Mouse (Mus musculus) urinary bladder, postnatal 14 days (tissue): ENCODE data around the gene Prep.
"Not testable (repeated sequence)": the region's sequence is repeated elsewhere in the genome, so short reads cannot be mapped to it uniquely, and the experiment has no call there.

ENCODE experiments used
- DNase-seq: peaks from one replicate; pipeline ENCODE4 v3.0.0; 2021; ENCODE audit warnings: low spot score

Gene Prep

DNA sequence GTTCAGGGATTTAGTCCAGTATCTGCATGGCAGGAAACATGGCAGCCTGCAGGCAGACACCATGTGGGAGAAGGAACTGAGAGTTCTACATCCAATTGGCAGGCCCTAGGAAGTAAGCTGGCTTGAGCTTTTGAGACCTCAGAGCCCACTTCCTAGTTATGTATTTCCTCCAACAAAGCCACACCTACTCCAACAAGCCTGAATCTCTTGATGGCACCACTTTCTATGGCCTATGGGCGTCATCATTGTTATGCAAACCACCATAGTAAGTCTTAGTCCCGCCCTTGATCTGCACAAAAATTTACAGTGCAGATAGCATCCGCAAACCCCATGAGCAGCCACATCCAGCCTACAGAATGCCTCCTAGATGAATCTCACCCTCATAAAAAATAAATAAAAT, 54.6 kb downstream of the Prep start:
- no peak for DNase-seq

DNA sequence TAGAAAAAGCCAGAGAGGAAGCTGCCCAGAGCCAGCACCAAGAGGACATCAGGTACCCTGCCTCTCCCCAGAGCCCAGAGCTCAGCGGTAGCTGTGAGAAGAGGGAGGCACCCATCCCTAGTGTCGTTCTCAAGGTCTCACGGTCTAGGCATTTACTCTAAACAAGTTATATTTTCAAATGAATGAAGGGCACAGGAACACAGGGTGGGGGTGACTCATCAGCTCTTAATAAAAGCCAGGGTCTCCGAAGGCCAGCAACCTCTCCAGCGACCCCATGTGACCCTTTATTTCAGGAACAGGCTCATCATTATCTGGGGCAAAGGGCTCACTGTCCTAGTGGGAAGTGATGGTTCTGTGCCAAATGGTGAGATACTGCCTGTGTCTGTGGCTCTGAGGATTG, 55.5 kb downstream of the Prep start:
- DNase-seq: no peak

DNA sequence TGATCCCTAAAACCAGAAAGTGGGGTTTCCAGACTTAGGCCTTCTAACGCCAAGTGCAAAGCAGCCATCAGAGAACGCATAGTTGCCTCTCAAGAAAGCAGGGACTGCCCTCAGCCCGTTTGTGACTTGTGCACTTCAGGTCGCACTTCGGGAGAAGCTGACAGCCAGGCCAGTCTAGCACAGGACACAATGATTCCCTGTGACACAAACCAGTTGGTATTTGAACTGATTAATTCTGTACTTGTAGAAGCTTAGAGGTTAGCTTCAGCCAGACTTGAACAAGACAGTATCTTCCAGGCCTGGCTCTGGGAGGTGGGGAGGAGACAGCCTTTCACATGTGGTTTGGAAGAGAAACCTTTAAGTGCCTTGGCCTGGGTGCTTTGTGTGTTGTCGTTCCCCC, 56.0 kb downstream of the Prep start:
- no peak for DNase-seq

DNA sequence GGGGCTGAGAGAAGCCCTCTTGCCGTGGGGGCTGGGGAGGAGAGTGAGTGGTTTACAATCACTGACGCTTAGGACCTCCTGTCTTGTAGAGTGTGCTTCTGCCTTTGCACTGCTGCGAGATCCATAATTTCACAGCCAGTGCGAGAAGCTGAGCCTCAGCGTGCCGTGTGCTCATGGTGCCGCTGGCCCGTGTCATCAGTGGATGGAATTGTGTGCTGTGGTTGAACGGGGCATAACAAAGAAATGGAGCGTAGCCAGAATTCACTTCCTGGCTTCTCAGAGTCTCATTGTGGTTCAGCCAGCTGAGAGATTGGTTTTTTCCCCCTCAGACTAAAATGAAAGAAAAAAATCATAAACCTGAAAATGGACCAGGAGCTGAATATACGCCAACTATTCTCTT, 62.1 kb downstream of the Prep start:
- DNase-seq: no peak

DNA sequence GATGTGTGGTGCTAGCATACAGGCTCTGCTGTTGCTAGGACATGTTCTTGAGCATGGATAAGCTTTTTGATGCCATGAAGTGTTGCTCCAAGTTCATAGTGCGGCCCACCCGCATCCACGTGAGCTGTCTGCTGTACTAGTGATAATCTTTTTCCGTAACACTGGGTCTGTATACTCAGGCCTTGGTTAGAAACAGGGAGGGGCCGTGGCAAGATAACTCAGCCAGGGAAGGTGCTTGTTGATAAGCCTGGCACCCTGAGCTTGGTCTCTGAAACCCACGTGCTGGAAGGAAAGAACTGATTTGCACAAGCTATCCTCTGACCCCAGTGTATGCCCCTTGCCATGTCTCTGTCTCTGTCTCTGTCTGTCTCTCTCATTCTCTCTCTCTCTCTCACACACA, 63.0 kb downstream of the Prep start:
- DNase-seq: no peak

DNA sequence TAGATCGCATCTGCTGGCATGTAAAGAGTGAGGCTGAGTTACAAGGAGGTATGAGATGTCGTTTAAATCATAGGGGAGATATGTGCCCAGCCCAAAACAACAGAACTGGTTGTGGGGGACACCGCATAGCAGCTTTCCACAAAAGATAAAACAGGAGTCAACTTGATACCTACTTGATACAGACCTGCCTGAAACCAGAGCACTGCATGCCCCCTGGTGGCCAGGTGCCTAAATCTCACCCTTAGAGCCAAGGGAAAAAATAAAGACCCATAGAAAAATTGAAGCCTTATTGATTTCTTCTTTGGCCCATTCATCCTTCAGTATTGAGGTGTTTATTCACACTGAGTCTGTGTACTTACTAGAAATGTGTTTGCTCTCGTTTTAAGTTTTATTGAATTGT, 65.4 kb downstream of the Prep start:
- DNase-seq: peak; percentile 50

DNA sequence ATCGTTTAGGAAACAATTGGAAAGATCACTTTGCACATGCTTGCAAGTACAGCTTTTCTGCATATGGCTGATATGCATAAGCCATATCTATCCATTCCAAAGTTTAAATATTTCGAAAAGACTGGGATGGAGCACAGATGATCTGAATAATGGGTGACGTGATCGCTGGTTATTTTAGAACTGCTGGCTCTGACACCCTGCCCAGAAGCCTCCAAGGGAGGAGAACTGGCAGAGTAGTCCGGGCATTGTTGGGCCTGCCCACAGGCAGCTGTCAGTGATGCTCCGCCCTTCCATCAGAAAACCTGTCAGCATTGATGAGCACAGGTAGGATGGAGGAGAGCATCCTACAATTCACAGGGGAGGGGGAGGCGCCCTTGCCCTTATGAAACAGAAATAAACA, 69.8 kb downstream of the Prep start:
- DNase-seq: no peak

DNA sequence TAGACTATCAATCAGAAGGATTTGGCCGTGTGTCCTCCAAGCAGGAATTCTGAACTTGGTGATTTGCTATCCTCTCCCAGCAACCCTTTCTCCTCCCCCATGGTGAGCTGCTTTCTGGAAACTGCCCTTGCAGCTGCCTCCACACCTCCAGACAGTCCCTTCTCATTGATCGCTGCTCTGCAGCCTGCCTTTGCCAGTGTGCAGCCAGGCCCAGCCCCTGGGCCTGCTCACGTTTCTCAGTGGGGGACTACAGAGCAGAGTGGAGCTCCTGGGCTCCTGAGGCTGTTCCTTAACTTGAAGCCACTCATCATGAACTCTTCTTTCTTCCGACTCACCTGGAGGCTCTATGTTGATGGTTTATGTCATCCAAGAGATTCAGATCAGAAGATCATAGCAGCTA, 72.9 kb downstream of the Prep start:
- no peak for DNase-seq

DNA sequence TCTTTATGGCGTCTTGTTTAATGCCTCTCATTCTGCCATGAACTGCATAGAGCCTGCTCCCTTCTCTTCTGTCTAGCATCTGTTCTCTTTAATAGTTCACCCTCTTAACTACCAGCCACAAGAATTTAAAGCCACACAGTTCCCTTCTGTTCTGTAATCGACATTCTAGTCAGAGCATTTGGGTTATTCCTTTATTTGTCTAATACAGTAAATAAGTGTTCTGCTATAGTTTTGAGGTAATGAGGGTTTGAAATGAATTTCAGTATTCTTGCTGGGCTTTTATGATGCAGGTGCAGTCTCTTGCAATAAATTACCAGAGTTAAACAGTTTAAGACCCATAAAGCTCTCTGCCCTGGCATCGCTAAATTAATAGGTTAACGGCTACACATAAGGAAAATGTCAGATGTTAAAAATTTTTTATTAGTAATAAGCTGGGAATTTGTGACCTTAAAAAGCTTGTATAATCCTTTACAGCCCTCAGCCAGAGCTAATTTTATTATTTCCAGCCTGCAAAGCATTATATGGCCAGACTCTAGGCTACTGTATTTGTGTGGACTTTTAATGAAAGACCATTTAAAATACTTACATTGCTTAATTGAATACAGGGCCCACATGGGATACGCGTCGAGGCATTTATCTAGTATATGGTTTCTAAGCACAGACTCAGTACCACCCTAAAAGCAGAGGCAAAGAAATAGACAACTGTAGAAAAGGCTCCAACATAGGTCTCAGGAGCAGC, 73.6 kb downstream of the Prep start:
- no peak for DNase-seq

DNA sequence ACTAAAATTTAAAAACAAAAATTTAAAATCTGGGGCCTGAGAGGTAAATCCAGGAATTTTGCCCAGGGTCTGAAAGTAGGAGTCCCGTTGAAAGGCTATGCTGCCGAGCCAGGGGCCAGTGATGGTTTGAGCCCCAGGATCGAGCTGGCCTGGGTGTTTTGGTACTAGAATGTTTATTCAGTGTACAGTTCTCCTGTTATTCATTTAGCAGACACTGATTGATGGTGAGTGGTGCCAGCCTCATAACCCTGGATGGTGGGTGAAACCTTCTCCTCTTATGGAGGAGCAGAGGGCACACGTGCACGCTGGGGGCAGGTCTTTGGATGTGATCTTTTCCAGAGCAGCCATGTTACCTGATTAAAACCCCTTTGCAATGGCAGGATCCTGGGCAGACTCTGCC, 75.4 kb downstream of the Prep start:
- DNase-seq: no peak

DNA sequence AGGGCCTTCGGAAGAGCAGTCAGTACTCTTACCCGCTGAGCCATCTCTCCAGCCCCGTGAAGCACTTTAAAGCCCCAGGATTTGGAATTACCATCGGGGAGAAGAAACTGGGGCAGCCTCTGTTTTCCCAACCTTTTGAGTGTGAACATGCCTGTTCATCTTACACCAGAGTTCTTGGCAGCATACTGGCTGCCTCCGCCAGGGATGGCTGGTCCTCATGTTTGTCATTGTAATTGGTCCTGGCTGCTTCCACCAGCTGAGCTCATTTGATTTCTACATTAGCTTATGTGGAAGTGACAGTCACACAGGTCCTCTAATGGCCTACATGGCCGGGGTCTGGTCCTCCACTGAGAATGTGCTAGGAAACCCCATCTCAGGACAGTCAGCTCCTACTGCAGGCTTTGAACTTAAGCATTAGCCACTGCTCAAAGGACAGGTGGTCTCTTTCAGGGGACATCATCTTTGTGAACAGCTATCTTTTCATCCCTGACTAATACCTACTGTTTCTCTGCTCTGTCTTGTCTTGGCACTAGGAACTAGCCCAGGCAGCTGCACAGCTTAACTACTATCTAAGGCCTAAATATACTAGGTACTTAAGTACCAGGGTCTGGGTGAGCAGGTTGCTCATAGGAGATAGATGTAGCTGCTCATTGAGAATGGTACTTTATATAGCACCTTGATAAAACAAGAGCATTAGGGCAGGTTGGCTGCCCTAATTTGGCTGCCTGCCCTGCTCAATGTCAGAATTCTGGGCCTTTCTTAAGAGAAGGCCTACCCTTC, 77.2 kb downstream of the Prep start:
- DNase-seq: no peak

DNA sequence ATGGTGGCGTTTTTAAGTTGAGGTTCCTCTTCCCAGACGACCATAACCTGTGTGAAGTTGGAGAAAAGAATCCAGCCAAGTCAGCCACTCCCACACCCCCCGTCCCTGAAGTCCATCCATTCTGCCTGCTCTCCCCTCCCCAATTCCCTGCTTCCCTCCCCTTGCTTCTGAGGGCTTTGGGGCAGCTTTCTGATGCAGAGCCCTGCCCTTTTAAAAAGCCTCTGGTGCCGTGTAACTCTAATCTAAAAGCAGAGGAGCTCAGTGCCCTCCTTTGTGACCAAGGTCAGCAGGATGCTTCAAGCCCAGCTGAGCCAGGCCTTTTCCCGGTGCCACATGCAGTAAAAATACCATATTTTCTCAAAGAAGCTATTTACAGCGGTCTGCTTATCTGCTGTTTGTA, 79.8 kb downstream of the Prep start:
- no peak for DNase-seq

DNA sequence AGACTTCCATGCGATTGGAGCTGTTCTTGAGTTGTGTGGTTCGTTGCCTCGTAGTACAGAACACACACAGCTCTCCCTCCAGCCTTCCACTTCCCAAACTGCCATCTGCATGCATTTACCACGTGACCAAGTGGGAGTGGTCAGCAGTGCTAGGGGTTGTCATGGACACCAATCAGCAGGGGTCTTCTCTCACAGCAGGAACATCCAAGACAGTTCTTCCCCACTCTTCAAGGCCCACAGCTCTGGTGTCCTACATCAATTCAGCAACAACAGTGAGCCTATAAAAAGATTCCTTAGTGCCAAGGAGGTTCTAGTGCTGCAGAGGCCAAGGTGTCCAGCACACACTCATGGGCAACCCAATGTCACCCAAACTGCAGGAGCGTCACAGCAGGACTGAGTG, 84.1 kb downstream of the Prep start:
- DNase-seq: no peak

DNA sequence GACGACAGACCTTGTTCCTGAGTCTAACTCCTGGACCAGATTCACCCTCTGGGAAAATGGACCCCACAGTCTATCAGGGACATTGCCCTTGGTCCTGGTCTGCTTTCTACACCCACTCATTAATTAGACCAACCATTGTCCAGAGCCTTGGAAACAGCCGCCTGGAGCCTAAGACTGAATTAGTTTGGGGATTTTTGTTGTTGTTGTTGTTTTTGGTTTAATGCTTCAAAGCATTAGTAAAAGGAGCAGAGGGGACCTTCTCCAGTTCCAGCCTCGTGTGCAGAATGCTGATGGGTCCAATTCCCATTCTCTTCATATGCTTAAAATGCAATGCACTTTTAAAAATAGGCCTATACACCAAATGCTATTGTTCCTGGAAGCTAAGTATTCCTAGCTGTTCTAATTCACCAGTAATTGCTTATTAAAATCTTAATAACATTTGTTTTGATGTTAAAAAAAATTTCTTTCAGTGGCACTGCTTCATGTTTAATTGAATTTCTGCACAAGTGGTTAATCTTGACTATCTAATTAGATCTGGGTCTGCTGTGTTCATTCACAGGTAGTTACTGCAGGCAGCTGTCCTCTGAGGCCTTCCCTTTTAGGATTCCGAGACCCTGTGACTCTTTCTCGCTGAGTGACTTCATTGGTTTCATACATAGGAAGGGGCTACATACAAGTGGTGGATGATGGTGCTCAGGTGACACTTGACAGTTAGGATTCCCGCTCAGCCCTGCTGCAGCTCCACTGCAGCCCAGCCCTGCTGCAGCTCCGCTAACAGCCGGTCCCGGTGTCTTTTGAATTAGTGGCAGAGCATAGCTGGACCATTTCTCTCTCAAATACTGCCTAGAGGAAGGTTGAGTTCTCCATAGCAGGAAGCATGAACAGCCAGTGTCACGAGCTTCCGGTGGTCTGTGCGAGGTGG, 85.0 kb downstream of the Prep start:
- DNase-seq: no peak

DNA sequence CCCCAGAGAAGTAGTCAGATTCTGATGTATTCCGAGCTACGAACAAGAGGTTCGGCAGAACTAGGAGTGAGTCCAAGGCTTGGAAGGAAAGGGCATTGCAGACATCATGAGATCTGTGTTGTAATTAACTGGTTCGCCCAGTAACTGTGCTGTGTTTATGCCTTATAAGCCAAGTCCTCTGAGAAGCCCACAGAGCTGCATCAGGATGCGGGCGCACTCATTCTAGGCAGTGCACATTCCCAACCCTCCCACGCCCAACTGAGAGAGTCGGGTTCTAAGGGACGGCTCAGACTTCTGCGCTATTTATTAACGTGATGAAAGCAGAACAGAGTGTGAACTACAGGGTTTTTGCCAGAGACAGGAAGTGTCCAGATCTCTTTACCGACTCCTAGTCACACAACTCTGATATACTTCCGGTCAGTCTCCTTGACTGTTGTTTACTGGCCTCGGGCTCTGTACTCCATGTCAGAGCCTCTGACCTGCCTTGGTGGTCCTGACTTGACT, 87.6 kb downstream of the Prep start:
- no peak for DNase-seq

DNA sequence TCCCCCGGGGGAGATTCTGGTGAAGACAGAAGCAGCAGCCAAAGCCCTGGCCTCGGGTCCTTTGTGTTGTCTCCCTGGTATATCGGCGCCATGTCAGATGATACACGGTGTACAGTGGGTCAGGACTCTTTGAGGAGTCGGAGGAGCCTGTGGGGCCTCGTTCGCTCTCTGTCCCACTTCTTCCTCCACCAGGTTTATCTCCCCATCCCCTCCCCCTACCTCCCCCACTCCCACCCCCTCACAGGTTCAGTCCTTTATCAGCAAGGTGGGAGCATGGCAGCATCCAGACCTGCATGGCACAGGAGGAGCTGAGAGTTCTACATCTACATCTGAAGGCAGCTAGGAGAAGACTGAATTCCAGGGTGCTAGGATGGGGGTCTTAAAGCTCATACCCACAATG, 98.8 kb downstream of the Prep start:
- DNase-seq: no peak

DNA sequence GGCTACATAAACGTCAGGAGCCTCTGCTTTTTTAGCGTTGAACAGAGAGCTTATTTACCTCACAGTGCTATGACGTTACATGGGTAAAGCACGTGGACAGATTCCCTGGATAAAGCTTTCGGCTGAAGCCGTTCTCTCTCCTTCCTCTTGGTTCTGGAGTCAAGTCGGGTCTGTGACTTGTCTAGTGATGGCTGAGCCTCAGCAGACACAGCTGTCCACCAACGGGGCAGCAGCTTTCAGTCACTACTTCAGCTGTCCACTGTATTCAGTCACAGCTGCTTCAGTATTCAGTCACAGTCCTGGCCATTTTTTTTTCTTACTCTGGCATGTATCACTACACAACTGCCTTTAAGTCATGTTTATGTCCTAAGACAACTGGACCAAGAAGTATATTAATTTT, 106.9 kb downstream of the Prep start:
- no peak for DNase-seq

DNA sequence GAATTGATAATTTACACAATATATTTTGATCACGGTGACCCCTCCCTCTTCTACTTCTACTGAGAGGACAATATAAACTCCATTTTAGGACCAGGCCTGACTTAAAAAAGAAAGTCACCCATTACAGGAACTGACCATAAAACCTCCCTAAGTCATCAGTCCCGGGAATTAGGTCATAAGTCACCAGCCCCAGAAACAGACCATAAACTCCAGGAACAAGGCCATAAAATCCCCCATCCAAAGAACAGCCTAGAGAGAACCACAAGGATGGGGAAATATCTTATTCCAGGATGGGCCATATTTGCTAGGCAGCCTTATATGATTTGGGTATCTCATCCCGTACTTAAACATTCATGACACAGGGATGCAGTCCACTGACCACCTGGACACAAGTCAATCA, 107.3 kb downstream of the Prep start:
- no peak for DNase-seq

DNA sequence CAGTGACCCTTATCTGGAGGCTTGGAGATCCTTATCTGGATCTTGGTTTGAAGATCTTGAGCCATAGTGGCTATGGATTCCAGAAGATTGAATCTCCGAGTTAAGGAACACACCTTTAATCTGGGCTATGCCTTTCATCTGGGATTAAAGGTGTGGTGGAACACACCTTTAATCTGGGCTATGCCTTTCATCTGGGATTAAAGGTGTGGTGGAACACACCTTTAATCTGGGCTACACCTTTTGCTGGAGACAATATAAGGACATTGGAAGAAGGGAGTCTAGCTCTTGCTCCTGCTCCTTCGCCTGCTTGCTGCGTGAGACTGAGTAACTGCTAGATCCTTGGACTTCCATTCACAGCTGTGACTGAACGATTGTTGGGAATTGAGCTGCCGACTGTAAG, 110.8 kb downstream of the Prep start, which contains the start of gene Popdc3:
Popdc3 (plus strand) TSS at position 301 of the 400 bp plus-strand sequence.
- not testable (repeated sequence) for DNase-seq

DNA sequence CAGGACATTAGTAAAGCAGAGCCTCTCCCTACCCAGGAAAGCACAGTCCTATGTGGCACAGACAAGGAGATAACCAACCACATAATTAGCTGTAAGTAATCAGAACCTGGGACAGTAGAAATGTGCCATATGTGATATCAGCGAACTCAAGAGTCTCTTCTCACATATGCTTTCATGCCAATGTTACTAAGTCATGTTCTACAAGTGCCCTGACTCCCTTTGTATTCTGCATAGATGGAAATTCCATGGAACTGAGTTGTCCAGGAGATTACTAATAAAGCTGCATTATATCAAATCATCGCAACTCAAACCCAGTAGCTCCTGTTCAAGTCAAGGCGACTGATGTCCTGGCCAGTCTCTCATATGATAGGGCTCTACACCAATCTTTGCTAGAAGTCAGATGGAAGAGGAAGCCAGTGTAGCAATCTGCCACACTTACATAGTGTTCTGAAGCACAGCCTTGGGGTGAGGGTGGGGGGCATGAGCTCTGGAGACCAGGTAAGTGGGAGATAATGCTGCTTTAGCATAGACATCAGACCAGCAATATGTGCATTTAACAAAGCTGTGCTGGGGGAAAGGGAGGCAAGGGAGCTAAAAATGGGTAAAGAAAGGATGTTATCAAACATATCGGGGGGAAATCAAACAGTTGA, 113.8 kb downstream of the Prep start:
- no peak for DNase-seq

DNA sequence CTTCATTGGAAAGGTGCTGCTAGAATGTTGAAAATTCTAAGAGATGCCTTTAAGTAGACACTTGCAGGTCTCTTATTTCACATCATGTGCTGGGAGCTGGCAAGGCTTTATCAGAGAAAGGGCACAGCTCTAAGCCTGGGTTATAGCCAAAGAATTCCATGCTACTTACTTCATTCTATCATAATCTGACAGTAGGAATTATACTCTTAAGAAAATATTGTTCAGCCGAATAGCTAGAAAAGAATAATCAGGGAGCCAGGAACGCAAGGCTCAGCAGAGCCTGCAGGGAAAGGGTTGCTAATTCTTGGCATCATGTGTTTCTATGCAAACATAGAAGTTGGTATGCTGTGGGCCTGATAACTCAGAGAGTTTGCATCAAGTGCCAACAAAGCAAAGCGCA, 114.3 kb downstream of the Prep start:
- DNase-seq: no peak

DNA sequence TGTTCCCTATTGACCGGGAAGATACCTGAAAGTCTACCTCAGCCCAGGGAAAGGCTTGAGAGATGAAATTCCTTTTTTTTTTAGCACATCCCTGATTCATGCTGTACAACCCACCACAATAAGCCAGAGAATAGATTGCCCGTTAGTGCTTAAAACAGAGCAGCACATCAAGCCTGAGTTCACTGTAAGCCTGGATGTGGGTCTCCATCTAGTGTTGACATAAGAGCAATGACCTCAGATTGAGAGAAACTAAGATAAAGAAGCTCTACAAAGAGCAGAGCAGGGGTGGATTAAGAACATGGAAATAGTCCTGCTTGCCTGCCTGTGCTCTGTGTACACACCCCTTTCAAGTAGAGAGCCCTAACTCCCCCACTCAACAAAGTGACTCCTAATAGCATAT, 118.5 kb downstream of the Prep start:
- DNase-seq: no peak
